Mouse (Mus musculus) ES-E14 (cell line): ENCODE measurements around the gene Adgrb3.

ENCODE experiments used
- CHD2 ChIP-seq: IDR thresholded peaks from 2 replicates; pipeline ENCODE4 v1.6.1; 2014; ENCODE audit warnings: mild to moderate bottlenecking, low read depth, low read length, inconsistent platforms
- MAFK ChIP-seq: IDR thresholded peaks from 2 replicates; pipeline ENCODE4 v1.6.1; 2014; ENCODE audit warnings: mild to moderate bottlenecking, low read depth, low read length, inconsistent platforms; ENCODE audit not compliant: insufficient read depth

GRCm38 (mm10) chr1:25475699-25476098 is 353.8 kb downstream of the Adgrb3 start:
- TF ChIP-seq MAFK (no peak), CHD2 (no peak)
